Mouse (Mus musculus): Measurements from ENCODE around the gene Scn10a. TPM values are rescaled to one million over a fixed set of nuclear protein-coding genes. Genes with fewer than 3 reads are reported as not detected.

Scn10a gene
- polyA plus RNA-seq, 1 experiment from 2014 or later, result 1.3 TPM

GRCm38 (mm10) chr9:119631899-119632533 is 87.1 kb downstream of the Scn10a start:
- Histone ChIP-seq H3K9ac (ENCODE audit: low read depth, low read length) (no peak overlapping the region; the same call in 1 of the 2 replicates), H3K36me3 (ENCODE audit: control insufficient read depth, insufficient read depth, low read length) (no peaks in the 10 kb centered on the region), H3K9me3 (replicated peaks; ENCODE audit: control insufficient read depth, low read length) (no peaks in the 10 kb centered on the region), H3K4me1 (ENCODE audit: control insufficient read depth, insufficient read depth, low read length) (peaks cover 41% of the 10 kb centered on the region), H3K27ac (ENCODE audit: low read depth, low read length) (peak overlapping the region; percentile 83), H3K4me2 (peak overlapping the region; percentile 37), H3K4me3 (ENCODE audit: low read depth, low read length) (no peak overlapping the region), H3K27me3 (ENCODE audit: control insufficient read depth, insufficient read depth, low read length) (no peaks in the 10 kb centered on the region)
- ATAC-seq (replicated peaks; ENCODE audit: insufficient number of reproducible peaks, low FRiP score, low TSS enrichment), result peak; percentile 84
- WGBS (ENCODE audit: insufficient replicate concordance), result 10% methylated on average over 15 of the region's 15 CpGs

DNA sequence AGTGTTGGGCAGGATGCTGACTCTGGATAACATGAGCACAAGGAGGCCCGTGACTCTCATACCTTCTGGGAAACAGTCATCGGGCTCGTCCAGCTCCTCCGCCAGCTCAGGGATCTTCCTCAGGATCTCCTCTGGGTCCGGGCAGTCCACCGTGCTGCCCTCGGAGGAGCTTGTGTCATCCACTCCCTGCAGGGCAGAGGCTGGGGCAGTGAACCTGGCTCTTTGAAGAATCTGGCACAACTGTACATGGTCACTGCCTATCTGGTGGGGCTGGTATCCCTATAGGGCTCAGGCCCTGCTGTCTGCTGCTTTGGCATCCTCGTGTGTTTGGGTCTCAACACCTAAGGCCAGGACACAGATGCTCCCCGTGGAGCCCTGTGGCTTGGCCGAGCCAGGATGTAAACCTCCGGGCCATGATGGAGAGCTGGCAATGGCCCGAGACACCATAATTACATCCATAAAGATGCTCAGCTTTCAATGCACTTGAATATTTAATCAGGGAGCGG is 87.7 kb downstream of the Scn10a start:
- 70% methylated on average over 13 of the region's 13 CpGs for WGBS (ENCODE audit: insufficient replicate concordance)
- Histone ChIP-seq H3K27ac (ENCODE audit: low read depth, low read length) (peak overlapping the region; percentile 83), H3K4me2 (peak overlapping the region; percentile 37), H3K9me3 (replicated peaks; ENCODE audit: control insufficient read depth, low read length) (no peaks in the 10 kb centered on the region), H3K4me3 (ENCODE audit: low read depth, low read length) (no peak overlapping the region), H3K4me1 (ENCODE audit: control insufficient read depth, insufficient read depth, low read length) (peaks cover 41% of the 10 kb centered on the region), H3K27me3 (ENCODE audit: control insufficient read depth, insufficient read depth, low read length) (no peaks in the 10 kb centered on the region), H3K36me3 (ENCODE audit: control insufficient read depth, insufficient read depth, low read length) (no peaks in the 10 kb centered on the region), H3K9ac (ENCODE audit: low read depth, low read length) (no peak overlapping the region)
- ATAC-seq (replicated peaks; ENCODE audit: insufficient number of reproducible peaks, low FRiP score, low TSS enrichment), result no peak

- no peak overlapping the region for H3K9ac ChIP-seq (ENCODE audit: low read depth, low read length)
- 0 out of 2 replicates have a peak, but pooled peaks cover 2% of the 10 kb centered on the region for H3K27me3 ChIP-seq (ENCODE audit: control insufficient read depth, insufficient read depth, low read length)
- no peaks in the 10 kb centered on the region for H3K36me3 ChIP-seq (ENCODE audit: control insufficient read depth, insufficient read depth, low read length)
- H3K4me2 ChIP-seq, result no peak overlapping the region
- H3K27ac ChIP-seq (ENCODE audit: low read depth, low read length), result no peak overlapping the region
- 54% methylated on average over 8 of the region's 8 CpGs for WGBS (ENCODE audit: insufficient replicate concordance)
- H3K4me3 ChIP-seq (ENCODE audit: low read depth, low read length), result no peak overlapping the region
- ATAC-seq (replicated peaks; ENCODE audit: insufficient number of reproducible peaks, low FRiP score, low TSS enrichment), result no peak
- peaks cover 25% of the 10 kb centered on the region for H3K4me1 ChIP-seq (ENCODE audit: control insufficient read depth, insufficient read depth, low read length)
- no peaks in the 10 kb centered on the region for H3K9me3 ChIP-seq (replicated peaks; ENCODE audit: control insufficient read depth, low read length)
Observed at GRCm38 (mm10) chr9:119628690-119629268, 90.3 kb downstream of the Scn10a start.

DNA sequence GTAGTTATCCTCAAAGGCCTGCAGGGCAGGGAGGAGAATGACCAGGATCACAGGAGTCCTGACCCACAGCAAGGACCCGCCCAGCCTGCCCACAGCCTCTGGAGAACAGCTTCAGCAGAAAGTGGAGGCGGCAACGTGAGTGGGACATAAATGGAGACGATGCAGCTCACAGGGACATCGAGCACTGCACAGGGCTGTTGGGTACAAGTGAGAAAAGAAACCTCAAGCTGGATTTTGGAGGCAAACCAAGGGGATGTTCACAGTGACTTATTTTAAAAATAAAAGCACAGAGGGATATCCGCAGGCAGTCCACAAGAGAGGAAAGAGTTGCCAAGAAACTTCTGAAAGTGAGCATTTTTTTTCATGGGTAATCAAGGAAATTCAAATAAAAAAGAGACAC is 91.9 kb downstream of the Scn10a start:
- Histone ChIP-seq H3K36me3 (ENCODE audit: control insufficient read depth, insufficient read depth, low read length) (no peaks in the 10 kb centered on the region), H3K9ac (ENCODE audit: low read depth, low read length) (no peak overlapping the region), H3K27me3 (ENCODE audit: control insufficient read depth, insufficient read depth, low read length) (0 out of 2 replicates have a peak, but pooled peaks cover 2% of the 10 kb centered on the region), H3K27ac (ENCODE audit: low read depth, low read length) (no peak overlapping the region), H3K4me1 (ENCODE audit: control insufficient read depth, insufficient read depth, low read length) (peaks cover 11% of the 10 kb centered on the region), H3K9me3 (replicated peaks; ENCODE audit: control insufficient read depth, low read length) (no peaks in the 10 kb centered on the region), H3K4me3 (ENCODE audit: low read depth, low read length) (no peak overlapping the region), H3K4me2 (no peak overlapping the region)
- no peak for ATAC-seq (replicated peaks; ENCODE audit: insufficient number of reproducible peaks, low FRiP score, low TSS enrichment)
- 77% methylated on average over 6 of the region's 6 CpGs for WGBS (ENCODE audit: insufficient replicate concordance)

DNA sequence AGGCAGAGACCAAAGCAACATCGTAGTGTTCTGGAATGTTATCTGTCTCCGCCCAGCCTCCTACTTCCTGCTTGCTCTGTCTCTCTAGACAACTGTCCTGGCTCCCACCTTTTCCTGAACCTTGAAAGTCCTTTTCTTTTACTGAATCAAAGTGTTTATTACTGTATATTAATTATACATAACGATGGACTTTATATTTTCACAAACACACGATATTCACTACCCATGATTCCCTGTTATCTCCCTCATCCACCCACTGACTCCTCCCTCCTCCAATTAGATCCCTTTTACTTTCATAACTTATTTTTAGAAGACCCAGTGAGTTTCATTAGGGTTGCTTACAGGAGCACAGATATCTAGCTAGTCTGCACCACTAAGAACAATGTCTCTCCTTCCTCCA is 95.0 kb downstream of the Scn10a start:
- 56% methylated on average over 4 of the region's 4 CpGs for WGBS (ENCODE audit: insufficient replicate concordance)
- Histone ChIP-seq H3K4me2 (no peak overlapping the region), H3K27ac (ENCODE audit: low read depth, low read length) (no peak overlapping the region), H3K36me3 (ENCODE audit: control insufficient read depth, insufficient read depth, low read length) (no peaks in the 10 kb centered on the region), H3K9ac (ENCODE audit: low read depth, low read length) (no peak overlapping the region), H3K4me1 (ENCODE audit: control insufficient read depth, insufficient read depth, low read length) (no peaks in the 10 kb centered on the region), H3K9me3 (replicated peaks; ENCODE audit: control insufficient read depth, low read length) (no peaks in the 10 kb centered on the region), H3K4me3 (ENCODE audit: low read depth, low read length) (no peak overlapping the region), H3K27me3 (ENCODE audit: control insufficient read depth, insufficient read depth, low read length) (0 out of 2 replicates have a peak, but pooled peaks cover 2% of the 10 kb centered on the region)
- no peak for ATAC-seq (replicated peaks; ENCODE audit: insufficient number of reproducible peaks, low FRiP score, low TSS enrichment)

DNA sequence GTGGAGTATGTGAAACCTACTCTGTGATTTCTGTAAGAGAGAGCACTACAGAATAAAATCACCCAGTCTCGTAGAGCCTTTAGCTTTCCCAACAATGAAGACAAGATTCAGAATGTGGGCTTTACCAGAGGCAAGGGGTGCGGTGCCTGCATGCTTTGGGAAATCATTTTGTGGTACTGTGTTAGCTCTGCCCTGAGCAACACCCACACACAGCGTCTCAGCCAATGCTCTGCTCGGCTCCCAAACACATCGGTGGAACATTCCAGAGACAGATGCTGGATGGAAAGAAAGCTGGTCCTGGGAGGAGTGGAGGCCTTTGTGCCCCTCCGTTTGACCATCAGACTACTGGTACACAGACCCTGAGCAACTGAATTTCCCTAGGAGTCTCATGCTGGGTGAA is 104.3 kb downstream of the Scn10a start:
- H3K4me2 ChIP-seq, result no peak overlapping the region
- H3K36me3 ChIP-seq (ENCODE audit: control insufficient read depth, insufficient read depth, low read length), result no peaks in the 10 kb centered on the region
- H3K9ac ChIP-seq (ENCODE audit: low read depth, low read length), result no peak overlapping the region
- H3K27ac ChIP-seq (ENCODE audit: low read depth, low read length), result no peak overlapping the region
- H3K4me3 ChIP-seq (ENCODE audit: low read depth, low read length), result no peak overlapping the region
- H3K27me3 ChIP-seq (ENCODE audit: control insufficient read depth, insufficient read depth, low read length), result no peaks in the 10 kb centered on the region
- no peaks in the 10 kb centered on the region for H3K9me3 ChIP-seq (replicated peaks; ENCODE audit: control insufficient read depth, low read length)
- 71% methylated on average over 6 of the region's 6 CpGs for whole genome bisulfite sequencing (ENCODE audit: insufficient replicate concordance)
- peaks cover 6% of the 10 kb centered on the region for H3K4me1 ChIP-seq (ENCODE audit: control insufficient read depth, insufficient read depth, low read length)
- ATAC-seq (replicated peaks; ENCODE audit: insufficient number of reproducible peaks, low FRiP score, low TSS enrichment), result no peak

DNA sequence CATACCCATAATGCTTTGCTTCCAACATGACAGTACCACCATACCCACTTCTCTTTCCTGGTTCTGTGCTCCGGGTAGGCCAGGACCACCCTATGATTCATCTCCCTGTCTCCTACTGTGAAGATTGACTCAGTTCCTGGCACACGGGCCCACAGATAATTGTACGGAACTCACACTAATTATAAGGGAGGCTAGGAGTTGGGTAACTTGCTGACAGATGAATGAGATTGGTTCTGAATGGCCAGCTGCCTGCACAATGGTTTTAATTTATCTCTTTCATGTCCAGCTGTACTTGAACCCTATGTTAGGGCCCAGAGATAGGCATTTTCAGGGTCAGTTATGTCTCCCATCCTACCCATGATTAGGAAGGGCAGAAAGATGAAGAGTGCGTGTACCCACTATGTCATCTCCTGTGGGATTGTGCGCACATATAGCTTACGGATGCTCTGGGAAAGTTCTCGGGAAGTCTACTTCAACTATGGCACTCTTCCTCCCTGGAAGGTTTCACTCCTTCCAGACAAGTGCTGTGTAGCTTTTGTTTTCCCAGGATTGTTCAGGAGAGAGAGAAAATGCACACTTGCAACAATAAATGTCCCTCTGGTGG is 108.5 kb downstream of the Scn10a start:
- ATAC-seq (replicated peaks; ENCODE audit: insufficient number of reproducible peaks, low FRiP score, low TSS enrichment), result no peak
- Histone ChIP-seq H3K4me2 (no peak overlapping the region), H3K4me3 (ENCODE audit: low read depth, low read length) (no peak overlapping the region), H3K4me1 (ENCODE audit: control insufficient read depth, insufficient read depth, low read length) (peaks cover 4% of the 10 kb centered on the region), H3K27ac (ENCODE audit: low read depth, low read length) (no peak overlapping the region), H3K27me3 (ENCODE audit: control insufficient read depth, insufficient read depth, low read length) (no peaks in the 10 kb centered on the region), H3K36me3 (ENCODE audit: control insufficient read depth, insufficient read depth, low read length) (no peaks in the 10 kb centered on the region), H3K9ac (ENCODE audit: low read depth, low read length) (no peak overlapping the region), H3K9me3 (replicated peaks; ENCODE audit: control insufficient read depth, low read length) (no peaks in the 10 kb centered on the region)
- WGBS (ENCODE audit: insufficient replicate concordance), result 81% methylated on average over 7 of the region's 7 CpGs

- Histone ChIP-seq H3K27me3 (ENCODE audit: control insufficient read depth, insufficient read depth, low read length) (no peaks in the 10 kb centered on the region), H3K4me3 (ENCODE audit: low read depth, low read length) (no peak overlapping the region), H3K4me1 (ENCODE audit: control insufficient read depth, insufficient read depth, low read length) (0 out of 2 replicates have a peak, but pooled peaks cover 6% of the 10 kb centered on the region), H3K36me3 (ENCODE audit: control insufficient read depth, insufficient read depth, low read length) (no peaks in the 10 kb centered on the region), H3K27ac (ENCODE audit: low read depth, low read length) (no peak overlapping the region), H3K4me2 (no peak overlapping the region), H3K9ac (ENCODE audit: low read depth, low read length) (no peak overlapping the region), H3K9me3 (replicated peaks; ENCODE audit: control insufficient read depth, low read length) (no peaks in the 10 kb centered on the region)
- WGBS (ENCODE audit: insufficient replicate concordance), result 89% methylated on average over 5 of the region's 5 CpGs
- no peak for ATAC-seq (replicated peaks; ENCODE audit: insufficient number of reproducible peaks, low FRiP score, low TSS enrichment)
Observed at GRCm38 (mm10) chr9:119606906-119607305, 112.2 kb downstream of the Scn10a start.
